Mouse (Mus musculus) liver, adult 2 months (tissue): ENCODE results near the gene Alox5.

Experiments
- CTCF ChIP-seq: fragments of 200-500 bp; IDR thresholded peaks from 2 replicates; pipeline ENCODE4 v1.5.1; 2011; ENCODE audit warnings: low read depth, low read length, control low read depth
- POLR2A ChIP-seq: fragments of 200-500 bp; IDR thresholded peaks from 2 replicates; pipeline ENCODE4 v1.6.1; 2011; ENCODE audit warnings: low read length, control low read depth; ENCODE audit not compliant: insufficient read depth; ENCODE audit errors: extremely low read depth

DNA sequence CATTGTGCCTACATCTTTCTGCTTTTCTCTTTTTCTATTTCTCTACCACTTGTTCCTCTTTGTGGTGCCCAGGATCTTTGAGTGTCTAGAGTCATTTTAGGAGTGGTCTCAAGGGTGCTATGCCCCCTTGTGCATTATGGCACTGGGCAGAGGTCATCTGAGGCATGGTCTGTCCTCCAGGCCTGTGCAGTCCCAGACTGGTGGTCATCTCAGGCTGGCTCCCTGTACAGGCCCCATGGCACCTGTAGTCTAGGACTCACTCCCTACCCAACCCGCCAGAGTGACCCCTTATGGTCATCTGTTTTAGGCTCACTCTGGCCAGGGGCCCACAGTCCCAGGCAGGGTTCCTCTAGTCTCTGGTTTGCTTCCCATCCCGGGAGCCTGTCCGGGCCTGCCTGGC, 89.5 kb downstream of the Alox5 start:
- TF ChIP-seq CTCF = no peak
- TF ChIP-seq POLR2A = no peak
